Mouse (Mus musculus) hindbrain, embryonic 13.5 days (tissue): Measurements from ENCODE around the gene Draxin. TPM values are rescaled to one million over a fixed set of nuclear protein-coding genes. Genes with fewer than 3 reads are reported as not detected.
"Not testable (repeated sequence)": the region's sequence is repeated elsewhere in the genome, so short reads cannot be mapped to it uniquely, and the experiment has no call there.

Source experiments
- ATAC-seq: fragments of 200-750 bp; cut with Nextera tagmentation; 2 replicates; pipeline ENCODE4 v1.8.0; 2017; ENCODE audit warnings: moderate TSS enrichment; ENCODE audit not compliant: low FRiP score
- H3K27ac ChIP-seq: fragments of 300-500 bp; sonication (generic); 2 replicates; pipeline ENCODE4 v1.5.1; 2015; ENCODE audit warnings: inconsistent platforms, mild to moderate bottlenecking, moderate library complexity
- H3K27me3 ChIP-seq: fragments of 300-500 bp; sonication (generic); 2 replicates; pipeline ENCODE4 v1.6.1; 2015; ENCODE audit warnings: mild to moderate bottlenecking, inconsistent platforms
- H3K36me3 ChIP-seq: fragments of 300-500 bp; sonication (generic); 2 replicates; pipeline ENCODE4 v1.6.1; 2015; ENCODE audit warnings: mild to moderate bottlenecking, inconsistent platforms
- H3K4me1 ChIP-seq: fragments of 300-500 bp; sonication (generic); replicated peaks from 2 replicates; pipeline ENCODE4 v1.6.1; 2015; ENCODE audit warnings: inconsistent platforms
- H3K4me2 ChIP-seq: fragments of 300-500 bp; sonication (generic); 2 replicates; pipeline ENCODE4 v1.6.1; 2015; ENCODE audit warnings: inconsistent platforms, mild to moderate bottlenecking, moderate library complexity
- H3K4me3 ChIP-seq: fragments of 300-500 bp; sonication (generic); 2 replicates; pipeline ENCODE4 v1.5.1; 2015; ENCODE audit warnings: mild to moderate bottlenecking, inconsistent platforms
- H3K9ac ChIP-seq: fragments of 300-500 bp; sonication (generic); 2 replicates; pipeline ENCODE4 v1.6.1; 2015; ENCODE audit warnings: mild to moderate bottlenecking, inconsistent platforms
- H3K9me3 ChIP-seq: fragments of 300-500 bp; sonication (generic); 2 replicates; pipeline ENCODE4 v1.6.1; 2016; ENCODE audit warnings: inconsistent platforms
- WGBS: fragments of 180-500 bp; shearing (Covaris S2); methylation state at CpG from one replicate; pipeline ENCODE4 v1.1.7; 2015; 5-methylcytosine and 5-hydroxymethylcytosine counted together
- polyA plus RNA-seq: library from polyadenylated mRNA; unstranded; fragments of >200 nt; fragmentation: Nextera tagmentation; extraction: Ambion mirVana; gene quantifications from 2 replicates; pipeline ENCODE4 v1.2.1, GENCODE M21; 2015

Gene Draxin
- polyA plus RNA-seq, 1 experiment from 2014 or later, result 20.9 TPM

- Histone ChIP-seq H3K27ac (peak overlapping the region; percentile 83), H3K27me3 (no peaks in the 10 kb centered on the region), H3K9me3 (no peaks in the 10 kb centered on the region), H3K9ac (0 out of 2 replicates have a peak overlapping the region, but pooled peaks have one; percentile 19), H3K4me2 (no peak overlapping the region), H3K4me3 (no peak overlapping the region), H3K4me1 (peaks cover 82% of the 10 kb centered on the region), H3K36me3 (peaks cover 4% of the 10 kb centered on the region; the same call in 1 of the 2 replicates)
- WGBS, result 67% methylated on average over 3 of the region's 3 CpGs
- no peak for ATAC-seq
Observed at GRCm38 (mm10) chr4:148122694-148123066, 7.8 kb downstream of the Draxin start.

- WGBS, result 9% methylated on average over 6 of the region's 6 CpGs
- Histone ChIP-seq H3K4me2 (no peak overlapping the region), H3K27ac (peak overlapping the region; percentile 83), H3K9ac (0 out of 2 replicates have a peak overlapping the region, but pooled peaks have one; percentile 19), H3K4me1 (peaks cover 77% of the 10 kb centered on the region), H3K9me3 (0 out of 2 replicates have a peak, but pooled peaks cover 3% of the 10 kb centered on the region), H3K27me3 (no peaks in the 10 kb centered on the region), H3K4me3 (no peak overlapping the region), H3K36me3 (peaks cover 3% of the 10 kb centered on the region)
- peak; percentile 76 for ATAC-seq
Observed at GRCm38 (mm10) chr4:148121982-148122693, 8.4 kb downstream of the Draxin start.

- peaks cover 3% of the 10 kb centered on the region for H3K36me3 ChIP-seq
- H3K4me3 ChIP-seq, result no peak overlapping the region
- peaks cover 69% of the 10 kb centered on the region for H3K4me1 ChIP-seq
- H3K27me3 ChIP-seq, result no peaks in the 10 kb centered on the region
- peak; percentile 48 for ATAC-seq
- H3K9me3 ChIP-seq, result 0 out of 2 replicates have a peak, but pooled peaks cover 3% of the 10 kb centered on the region
- no peak overlapping the region for H3K9ac ChIP-seq
- peak overlapping the region; percentile 83 for H3K27ac ChIP-seq
- WGBS, result 59% methylated on average over 4 of the region's 4 CpGs
- H3K4me2 ChIP-seq, result no peak overlapping the region
Observed at GRCm38 (mm10) chr4:148121362-148121761, 9.1 kb downstream of the Draxin start.

- Histone ChIP-seq H3K9ac (no peak overlapping the region), H3K4me2 (no peak overlapping the region), H3K36me3 (peaks cover 3% of the 10 kb centered on the region), H3K27me3 (no peaks in the 10 kb centered on the region), H3K9me3 (0 out of 2 replicates have a peak, but pooled peaks cover 3% of the 10 kb centered on the region), H3K4me3 (no peak overlapping the region), H3K27ac (peak overlapping the region; percentile 60), H3K4me1 (peaks cover 64% of the 10 kb centered on the region)
- WGBS, result 80% methylated on average over 9 of the region's 9 CpGs
- no peak for ATAC-seq
Observed at GRCm38 (mm10) chr4:148120555-148120954, 9.9 kb downstream of the Draxin start.

- not testable (repeated sequence) for H3K36me3 ChIP-seq, H3K9ac ChIP-seq, H3K27me3 ChIP-seq, ATAC-seq, H3K27ac ChIP-seq, H3K4me2 ChIP-seq, H3K4me3 ChIP-seq, H3K9me3 ChIP-seq
- peaks cover 62% of the 10 kb centered on the region for H3K4me1 ChIP-seq
- WGBS, result 88% methylated on average over 9 of the region's 9 CpGs
Observed at GRCm38 (mm10) chr4:148119578-148119977, 10.9 kb downstream of the Draxin start.

- Histone ChIP-seq H3K9ac (no peak overlapping the region), H3K4me2 (no peak overlapping the region), H3K9me3 (0 out of 2 replicates have a peak, but pooled peaks cover 3% of the 10 kb centered on the region), H3K27me3 (no peaks in the 10 kb centered on the region), H3K36me3 (peaks cover 21% of the 10 kb centered on the region), H3K4me1 (peaks cover 42% of the 10 kb centered on the region), H3K4me3 (no peak overlapping the region), H3K27ac (no peak overlapping the region)
- ATAC-seq, result no peak
- 78% methylated on average over 4 of the region's 4 CpGs for WGBS
Observed at GRCm38 (mm10) chr4:148117392-148117791, 13.1 kb downstream of the Draxin start.

- 0 out of 2 replicates have a peak, but pooled peaks cover 3% of the 10 kb centered on the region for H3K9me3 ChIP-seq
- H3K4me2 ChIP-seq, result no peak overlapping the region
- 77% methylated on average over 4 of the region's 4 CpGs for WGBS
- H3K9ac ChIP-seq, result no peak overlapping the region
- no peak for ATAC-seq
- H3K36me3 ChIP-seq, result peaks cover 27% of the 10 kb centered on the region
- no peak overlapping the region for H3K4me3 ChIP-seq
- H3K27ac ChIP-seq, result no peak overlapping the region
- no peaks in the 10 kb centered on the region for H3K27me3 ChIP-seq
- H3K4me1 ChIP-seq, result peaks cover 34% of the 10 kb centered on the region
Observed at GRCm38 (mm10) chr4:148116657-148117056, 13.8 kb downstream of the Draxin start.

GRCm38 (mm10) chr4:148115467-148115866 lies 15.0 kb downstream of the Draxin start:
- peak; percentile 18; the same call in 1 of the 2 replicates for ATAC-seq
- Histone ChIP-seq H3K4me1 (peaks cover 22% of the 10 kb centered on the region), H3K27me3 (no peaks in the 10 kb centered on the region), H3K9ac (peak overlapping the region; percentile 55), H3K4me3 (no peak overlapping the region), H3K9me3 (0 out of 2 replicates have a peak, but pooled peaks cover 3% of the 10 kb centered on the region), H3K27ac (peak overlapping the region; percentile 83), H3K4me2 (0 out of 2 replicates have a peak overlapping the region, but pooled peaks have one; percentile 27), H3K36me3 (peaks cover 33% of the 10 kb centered on the region)
- WGBS, result 7% methylated on average over 15 of the region's 15 CpGs

GRCm38 (mm10) chr4:148114758-148115391 lies 15.6 kb downstream of the Draxin start:
- Histone ChIP-seq H3K4me1 (peaks cover 21% of the 10 kb centered on the region), H3K27me3 (no peaks in the 10 kb centered on the region), H3K36me3 (peaks cover 39% of the 10 kb centered on the region), H3K4me3 (no peak overlapping the region), H3K9ac (peak overlapping the region; percentile 55), H3K9me3 (0 out of 2 replicates have a peak, but pooled peaks cover 3% of the 10 kb centered on the region), H3K4me2 (peak overlapping the region; percentile 27; the same call in 1 of the 2 replicates), H3K27ac (peak overlapping the region; percentile 83)
- peak; percentile 72 for ATAC-seq
- WGBS, result 5% methylated on average over 15 of the region's 15 CpGs

- H3K9ac ChIP-seq, result no peak overlapping the region
- peaks cover 62% of the 10 kb centered on the region for H3K36me3 ChIP-seq
- H3K27me3 ChIP-seq, result no peaks in the 10 kb centered on the region
- WGBS, result 87% methylated on average over 12 of the region's 12 CpGs
- peaks cover 30% of the 10 kb centered on the region for H3K4me1 ChIP-seq
- no peak for ATAC-seq
- H3K27ac ChIP-seq, result no peak overlapping the region
- no peak overlapping the region for H3K4me2 ChIP-seq
- H3K4me3 ChIP-seq, result no peak overlapping the region
- 0 out of 2 replicates have a peak, but pooled peaks cover 3% of the 10 kb centered on the region for H3K9me3 ChIP-seq
Observed at GRCm38 (mm10) chr4:148112519-148112918, 18.0 kb downstream of the Draxin start.

GRCm38 (mm10) chr4:148109215-148109614 lies 21.3 kb downstream of the Draxin start:
- ATAC-seq, result no peak
- H3K27me3 ChIP-seq, result no peaks in the 10 kb centered on the region
- peaks cover 77% of the 10 kb centered on the region for H3K36me3 ChIP-seq
- H3K27ac ChIP-seq, result 0 out of 2 replicates have a peak overlapping the region, but pooled peaks have one; percentile 49
- WGBS, result 86% methylated on average over 5 of the region's 5 CpGs
- H3K9ac ChIP-seq, result no peak overlapping the region
- H3K4me3 ChIP-seq, result no peak overlapping the region
- no peak overlapping the region for H3K4me2 ChIP-seq
- peaks cover 20% of the 10 kb centered on the region for H3K4me1 ChIP-seq
- no peaks in the 10 kb centered on the region for H3K9me3 ChIP-seq

- H3K4me1 ChIP-seq, result peaks cover 20% of the 10 kb centered on the region
- no peak overlapping the region for H3K4me2 ChIP-seq
- H3K27ac ChIP-seq, result 0 out of 2 replicates have a peak overlapping the region, but pooled peaks have one; percentile 49
- 69% methylated on average over 7 of the region's 7 CpGs for WGBS
- H3K27me3 ChIP-seq, result no peaks in the 10 kb centered on the region
- ATAC-seq, result no peak
- H3K9ac ChIP-seq, result 0 out of 2 replicates have a peak overlapping the region, but pooled peaks have one; percentile 49
- no peak overlapping the region for H3K4me3 ChIP-seq
- peaks cover 75% of the 10 kb centered on the region for H3K36me3 ChIP-seq
- no peaks in the 10 kb centered on the region for H3K9me3 ChIP-seq
Observed at GRCm38 (mm10) chr4:148108565-148109100, 21.9 kb downstream of the Draxin start.
